Mouse (Mus musculus) NIH3T3 (cell line): ENCODE measurements around the gene Tm9sf4.

ENCODE experiments used
- DNase-seq: peaks from one replicate; pipeline ENCODE4 v3.0.0-alpha.2; 2012; ENCODE audit warnings: low read depth

Tm9sf4 gene

GRCm38 (mm10) chr2:153160844-153161683 is at the start of gene Tm9sf4:
Tm9sf4 (plus strand) TSS chr2:153161303.
- peak; percentile 95 for DNase-seq

- no peak for DNase-seq
Measured at GRCm38 (mm10) chr2:153115679-153116081, 45.4 kb upstream of the Tm9sf4 start.

- DNase-seq, result peak; percentile 84
Measured at GRCm38 (mm10) chr2:153117051-153117486, 44.0 kb upstream of the Tm9sf4 start.

- DNase-seq, result no peak
Measured at GRCm38 (mm10) chr2:153119488-153119887, 41.6 kb upstream of the Tm9sf4 start.

DNA sequence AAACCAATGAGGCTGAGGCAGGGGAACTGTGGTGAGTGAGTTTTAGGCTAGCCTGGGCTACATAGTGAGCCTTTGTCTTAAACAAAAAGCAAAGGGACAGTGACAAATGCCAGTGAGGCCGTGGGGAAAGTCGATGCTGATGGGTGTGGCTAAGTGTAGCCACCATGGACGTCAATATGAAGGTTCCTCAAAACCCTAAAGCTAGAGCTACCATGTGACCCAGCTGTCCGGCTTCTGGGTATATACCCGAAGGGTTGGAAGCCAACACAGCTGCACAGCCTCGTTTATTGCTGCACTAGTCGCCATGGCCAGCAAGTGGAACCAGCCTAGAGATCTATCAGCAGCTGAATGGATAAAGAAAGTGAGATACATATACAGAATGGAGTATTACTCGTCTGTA is 41.0 kb upstream of the Tm9sf4 start:
- no peak for DNase-seq

- DNase-seq, result peak; percentile 34
Measured at GRCm38 (mm10) chr2:153121821-153122615, 39.1 kb upstream of the Tm9sf4 start.

- no peak for DNase-seq
Measured at GRCm38 (mm10) chr2:153122701-153123100, 38.4 kb upstream of the Tm9sf4 start.

- no peak for DNase-seq
Measured at GRCm38 (mm10) chr2:153125875-153126274, 35.2 kb upstream of the Tm9sf4 start.

GRCm38 (mm10) chr2:153131019-153131418 is 30.1 kb upstream of the Tm9sf4 start:
- DNase-seq, result peak; percentile 19

DNA sequence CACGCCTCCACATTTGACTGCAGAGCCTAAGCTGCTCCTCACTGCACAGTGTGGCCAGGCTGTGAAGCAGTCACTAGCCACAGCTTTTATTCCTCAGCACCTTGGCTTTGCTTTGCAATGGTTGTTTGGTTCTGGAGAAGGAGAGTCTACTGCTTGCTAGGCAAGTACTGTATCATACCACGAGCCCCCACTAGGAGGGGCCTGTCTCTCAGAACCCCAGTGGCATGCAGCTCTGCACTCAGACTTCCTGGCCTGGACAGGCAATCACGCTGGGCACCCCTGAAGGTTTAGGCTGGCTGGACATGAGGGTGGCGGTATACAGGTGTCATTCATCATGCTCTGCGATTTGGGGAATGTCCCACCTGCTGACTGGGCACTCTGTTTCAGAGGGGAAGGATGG is 26.9 kb upstream of the Tm9sf4 start:
- DNase-seq, result peak; percentile 61

GRCm38 (mm10) chr2:153136211-153136610 is 24.9 kb upstream of the Tm9sf4 start:
- DNase-seq, result no peak

DNA sequence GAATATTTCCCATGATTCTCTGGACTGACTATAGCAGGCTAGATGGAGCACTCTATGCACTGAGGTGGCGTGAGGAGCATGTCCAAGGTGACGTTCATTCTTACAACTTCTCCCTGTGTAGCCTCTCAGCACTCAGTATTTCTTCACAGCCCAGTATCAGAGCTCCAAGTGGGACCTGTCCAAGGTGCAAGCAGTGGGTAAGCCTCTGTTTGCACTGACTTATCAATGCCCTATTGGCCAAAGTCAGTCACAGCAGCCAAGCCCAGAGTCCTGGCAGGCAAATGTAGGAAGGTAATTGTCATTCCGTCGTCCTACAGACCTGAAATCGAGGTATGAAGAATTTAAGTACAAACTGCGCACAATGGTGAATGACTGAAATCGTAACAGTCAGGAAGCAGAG is 21.9 kb upstream of the Tm9sf4 start:
- no peak for DNase-seq

DNA sequence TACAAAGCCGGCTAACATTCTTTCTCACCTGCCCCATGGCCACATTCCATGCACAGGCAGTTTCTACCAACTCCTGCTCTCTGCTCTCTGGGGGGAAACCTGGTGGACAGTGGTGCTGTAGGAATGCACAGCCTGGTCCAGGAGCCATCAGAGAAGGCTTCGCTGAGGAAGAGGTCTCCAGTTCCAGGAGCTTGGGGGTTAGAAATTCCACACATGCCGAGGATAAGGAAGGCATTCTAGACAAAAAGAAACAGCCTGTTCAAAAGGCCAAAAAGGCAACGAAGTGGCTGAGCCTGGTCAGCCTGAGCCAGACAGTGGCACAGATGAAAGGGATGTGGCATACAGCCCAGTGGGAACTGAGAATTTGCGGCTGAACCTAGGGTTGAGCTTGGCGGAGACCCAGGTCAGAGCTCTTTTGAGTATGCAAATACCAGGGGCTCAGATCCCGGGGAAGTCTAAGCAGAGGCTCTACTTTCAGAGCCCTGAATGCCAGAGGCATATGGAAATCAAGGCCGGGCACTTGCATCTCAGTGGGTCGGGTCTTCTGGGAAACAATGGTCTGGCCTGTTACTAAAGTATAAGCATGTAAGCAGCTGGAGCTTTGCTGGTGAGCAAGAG is 21.0 kb upstream of the Tm9sf4 start:
- DNase-seq, result peak; percentile 46

DNA sequence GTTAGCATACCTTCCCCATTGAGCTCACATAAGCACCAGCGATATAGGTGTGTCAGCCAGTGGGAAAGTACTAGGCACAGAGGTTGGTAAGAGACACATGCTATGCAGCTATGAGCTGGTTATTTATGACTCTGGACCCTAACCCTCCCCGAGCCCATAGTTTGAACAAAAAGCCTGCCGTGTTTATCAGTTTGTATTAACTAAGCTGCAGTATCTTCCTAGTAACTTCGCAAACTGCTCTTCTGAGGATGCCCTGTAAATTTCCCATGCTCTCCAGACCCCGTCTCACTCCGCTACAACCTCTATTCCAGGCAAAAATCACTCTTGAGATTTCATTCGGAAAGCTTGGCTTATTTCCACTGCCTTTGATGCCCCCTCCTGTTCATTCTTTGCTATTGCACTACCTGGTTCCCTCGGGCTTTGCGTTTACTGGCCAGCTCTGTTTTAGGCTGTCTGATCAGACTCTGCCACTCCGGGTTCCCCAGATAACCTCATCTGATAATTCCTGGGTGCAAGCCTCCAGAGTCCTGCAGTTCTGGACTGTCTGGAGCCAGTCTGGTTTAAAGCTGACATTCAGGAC is 18.4 kb upstream of the Tm9sf4 start:
- DNase-seq, result peak; percentile 73

DNA sequence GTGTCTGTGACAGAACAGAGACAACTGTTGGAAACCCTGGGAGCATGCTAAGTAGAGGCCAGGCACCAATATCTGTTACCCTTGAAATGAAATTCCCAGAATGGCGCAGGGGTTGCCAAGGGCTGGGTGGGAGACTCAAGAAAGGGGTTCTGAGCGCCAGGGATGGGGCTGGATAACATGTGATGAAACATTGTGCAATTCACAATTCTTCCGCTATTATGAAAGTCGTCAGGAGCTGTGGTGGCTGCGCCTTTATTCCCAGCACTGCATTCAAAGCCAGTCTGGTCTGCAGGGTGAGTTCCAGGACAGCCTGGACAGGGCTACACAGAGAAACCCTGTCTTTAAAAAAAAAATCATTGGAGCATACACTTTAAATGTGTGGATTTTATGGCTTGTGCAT is 15.8 kb upstream of the Tm9sf4 start:
- DNase-seq, result no peak

DNA sequence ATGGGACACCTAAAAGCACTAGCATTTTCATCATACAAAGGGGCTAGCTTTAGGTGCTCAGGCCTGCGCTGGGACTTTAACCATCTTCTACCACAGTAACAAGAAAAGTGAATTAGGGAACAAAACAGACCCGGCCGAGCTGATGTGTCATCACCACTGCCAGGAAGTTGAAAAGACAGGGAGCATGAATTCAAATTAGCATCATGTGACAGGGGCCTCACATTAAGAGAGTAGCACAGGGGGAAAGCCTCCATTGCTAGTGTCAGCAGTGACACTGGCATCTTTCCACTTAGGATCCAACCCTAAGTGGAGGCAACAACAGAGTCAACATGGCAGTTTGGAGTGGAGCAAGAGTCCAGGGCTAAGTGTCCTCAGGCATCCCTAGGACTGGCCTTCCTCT is 13.9 kb upstream of the Tm9sf4 start:
- DNase-seq, result no peak

- DNase-seq, result peak; percentile 87
Measured at GRCm38 (mm10) chr2:153147715-153148114, 13.4 kb upstream of the Tm9sf4 start.

DNA sequence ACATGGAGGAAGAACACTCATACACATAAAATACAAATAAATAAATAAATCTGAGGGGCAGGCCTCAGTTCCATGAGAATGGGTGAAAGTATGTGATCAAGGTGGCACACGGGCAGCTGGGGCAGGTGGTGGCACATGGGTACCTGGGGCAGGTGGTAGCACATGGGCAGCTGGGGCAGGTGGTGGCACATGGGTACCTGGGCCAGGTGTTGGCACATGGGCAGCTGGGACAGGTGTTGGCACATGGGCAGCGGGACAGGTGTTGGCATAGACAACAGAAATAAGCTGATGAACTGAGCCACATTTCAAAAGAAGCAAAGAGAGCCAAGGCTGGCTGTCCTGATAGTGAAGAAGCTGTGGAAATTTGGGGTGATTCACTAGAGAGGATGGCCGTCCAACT is 11.4 kb upstream of the Tm9sf4 start:
- DNase-seq, result no peak

GRCm38 (mm10) chr2:153151026-153151425 is 10.1 kb upstream of the Tm9sf4 start:
- DNase-seq, result no peak

- DNase-seq, result no peak
Measured at GRCm38 (mm10) chr2:153151926-153152665, 9.0 kb upstream of the Tm9sf4 start.

DNA sequence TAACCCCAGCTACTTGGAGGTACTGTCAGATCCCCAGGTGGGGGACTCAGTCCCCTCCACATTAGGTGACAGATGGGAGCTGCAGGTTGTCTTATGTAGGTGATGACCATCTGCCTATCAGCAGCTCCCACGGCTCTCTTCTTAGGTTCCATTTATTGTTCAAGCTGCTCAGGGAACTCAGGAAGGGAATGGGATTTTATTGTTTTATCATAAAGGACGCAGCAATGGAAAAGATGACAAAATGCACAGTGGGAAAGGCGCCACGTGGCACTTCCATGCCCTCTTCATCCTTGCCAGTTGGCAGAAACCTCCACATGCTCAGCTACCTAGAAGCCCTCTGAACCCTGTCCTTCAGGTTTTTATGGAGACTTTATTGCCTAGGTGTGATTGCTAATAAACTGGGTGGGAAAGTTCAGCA is 8.1 kb upstream of the Tm9sf4 start:
- DNase-seq, result no peak

DNA sequence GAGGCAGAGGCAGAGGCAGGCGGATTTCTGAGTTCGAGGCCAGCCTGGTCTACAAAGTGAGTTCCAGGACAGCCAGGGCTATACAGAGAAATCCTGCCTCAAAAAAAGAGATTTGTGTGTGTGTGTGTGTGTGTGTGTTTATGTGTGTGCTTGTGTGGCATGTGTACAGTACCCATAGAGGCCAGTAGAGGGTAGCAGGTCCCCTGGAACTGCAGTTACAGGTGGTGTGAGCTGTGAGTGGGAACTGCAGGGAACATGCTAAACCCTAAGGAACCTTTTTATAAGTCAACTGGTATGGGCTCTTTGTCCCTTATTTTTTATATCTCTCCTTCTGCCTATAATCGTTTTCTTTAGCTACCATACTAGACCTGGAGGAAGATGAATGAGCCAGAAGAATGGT is 3.8 kb upstream of the Tm9sf4 start:
- DNase-seq, result no peak
